Mouse (Mus musculus) activated CD4-positive, CD25-positive, alpha-beta regulatory T cell, adult 4 months (primary cell): ENCODE measurements around the gene Gna13. TPM values are rescaled to one million over a fixed set of nuclear protein-coding genes. Genes with fewer than 3 reads are reported as not detected.

Source experiments
- ATAC-seq: one replicate; pipeline ENCODE4 v1.8.0; 2017
- polyA plus RNA-seq, 2 experiments: library from polyadenylated mRNA; unstranded; fragments of 100-300 nt; shearing (Covaris generic); gene quantifications; one replicate each; pipeline ENCODE4 v1.2.1; 2017

Gene Gna13
- polyA plus RNA-seq, 2 experiments from 2014 or later, result 56.6 to 64.4 TPM

DNA sequence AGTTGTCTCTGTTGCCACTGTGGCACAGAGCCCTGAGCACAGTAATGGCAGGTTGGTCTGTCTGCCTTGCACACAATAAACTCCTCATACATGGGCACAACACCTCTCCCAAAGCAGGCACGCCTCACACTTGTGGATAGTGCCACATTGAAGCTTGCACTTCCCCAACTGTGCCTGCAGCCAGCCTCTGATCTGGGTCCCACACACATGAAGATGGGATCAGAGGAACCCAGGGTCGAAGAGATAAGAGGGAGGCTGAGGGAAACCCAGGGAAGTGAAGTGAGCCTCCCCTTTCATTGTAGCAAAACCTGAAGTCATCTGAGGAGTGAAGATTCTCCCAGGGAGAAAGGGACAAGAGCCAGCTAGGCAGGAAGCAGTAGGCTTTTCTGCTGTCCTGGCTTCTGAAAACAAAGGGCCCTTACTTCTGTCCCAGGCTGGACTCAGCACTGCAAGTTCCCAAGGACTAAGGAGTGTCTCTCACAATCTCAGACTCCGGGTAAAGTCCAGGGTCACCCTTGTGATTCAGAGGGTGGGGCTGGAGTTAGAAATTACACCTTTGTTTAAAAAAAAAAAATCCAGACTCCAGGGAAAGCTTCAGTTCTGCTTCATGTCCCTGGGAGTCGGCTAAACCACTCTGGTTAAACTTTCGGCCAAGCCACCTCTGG lies 12.8 kb upstream of the Gna13 start:
- no peak for ATAC-seq

DNA sequence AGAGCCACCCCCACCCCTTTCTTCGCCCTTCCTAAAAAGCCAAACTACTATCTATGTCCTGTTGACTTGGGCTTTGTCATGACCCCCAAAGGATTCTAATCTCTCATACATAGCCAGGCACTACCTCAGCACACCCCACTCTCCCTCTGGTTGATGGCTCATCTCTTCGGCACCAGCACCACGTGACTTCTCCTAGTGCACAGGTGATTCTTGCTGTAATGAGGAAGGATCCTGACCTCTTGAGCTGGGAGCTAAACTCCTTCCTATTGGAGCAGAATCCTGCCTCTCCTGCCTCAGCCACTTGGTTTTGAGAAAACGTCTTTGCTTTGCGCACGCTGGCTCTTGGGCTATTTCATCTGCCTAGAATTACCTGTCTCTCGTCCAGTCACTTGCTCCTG lies 12.3 kb upstream of the Gna13 start:
- ATAC-seq, result no peak

DNA sequence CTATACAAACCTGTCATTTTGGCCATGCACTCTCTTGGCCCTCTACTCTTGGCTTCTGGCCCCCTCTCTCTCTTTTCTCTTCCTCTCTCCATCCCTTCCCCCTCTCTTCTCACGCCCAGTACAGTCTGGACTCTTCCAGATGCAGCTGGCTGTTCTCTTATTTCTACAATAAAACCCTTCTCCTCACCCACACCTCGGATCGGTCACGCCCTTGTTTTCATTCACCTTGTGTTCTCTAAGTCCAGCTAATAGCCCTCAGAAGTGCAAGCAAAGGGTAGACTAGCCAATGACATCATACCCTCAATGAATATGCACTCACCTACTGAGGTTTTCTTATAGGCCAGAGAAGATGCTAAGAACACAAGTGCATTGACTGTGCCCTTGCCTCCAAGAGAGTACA lies 11.1 kb upstream of the Gna13 start:
- no peak for ATAC-seq

DNA sequence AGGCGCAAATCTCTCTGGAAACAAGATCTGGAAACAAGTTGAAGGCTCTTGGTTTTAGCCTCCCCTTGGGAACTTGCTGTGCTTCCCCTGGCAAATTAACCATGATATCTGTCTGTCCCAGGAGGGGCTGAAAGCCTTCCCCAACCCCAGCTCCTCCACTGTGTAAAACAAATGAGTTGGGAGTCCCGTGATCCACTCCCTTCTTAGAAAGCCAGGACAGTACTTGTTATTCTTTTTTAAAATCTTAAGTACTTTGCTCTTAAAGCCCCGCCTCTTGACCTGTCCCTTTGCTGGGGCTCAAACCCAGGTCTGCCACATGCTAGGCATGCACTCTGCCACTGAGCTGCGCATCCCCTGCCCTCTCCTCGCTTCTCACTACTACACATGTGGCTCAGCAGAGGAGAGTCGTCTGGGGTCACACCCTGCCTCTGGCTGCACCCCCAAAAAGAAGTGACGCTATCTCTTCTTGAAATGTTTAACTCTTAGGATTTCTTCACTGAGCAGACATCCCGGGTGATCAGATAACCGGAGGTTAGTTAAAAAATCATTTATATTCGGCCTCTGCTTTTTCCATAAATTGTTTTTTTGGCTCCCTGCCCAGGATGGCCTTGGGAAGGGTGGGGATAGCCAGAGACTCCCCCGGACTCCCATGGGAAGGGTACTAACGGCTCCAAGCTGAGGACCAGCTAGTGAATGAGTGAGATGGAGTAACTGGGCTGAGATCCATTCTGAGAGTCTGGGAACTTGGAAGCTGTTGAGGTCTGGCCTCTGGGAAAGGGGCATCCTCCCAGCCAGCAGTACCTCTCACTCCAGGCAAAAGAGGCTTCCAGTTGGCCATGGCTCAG lies 9.0 kb upstream of the Gna13 start:
- no peak for ATAC-seq

DNA sequence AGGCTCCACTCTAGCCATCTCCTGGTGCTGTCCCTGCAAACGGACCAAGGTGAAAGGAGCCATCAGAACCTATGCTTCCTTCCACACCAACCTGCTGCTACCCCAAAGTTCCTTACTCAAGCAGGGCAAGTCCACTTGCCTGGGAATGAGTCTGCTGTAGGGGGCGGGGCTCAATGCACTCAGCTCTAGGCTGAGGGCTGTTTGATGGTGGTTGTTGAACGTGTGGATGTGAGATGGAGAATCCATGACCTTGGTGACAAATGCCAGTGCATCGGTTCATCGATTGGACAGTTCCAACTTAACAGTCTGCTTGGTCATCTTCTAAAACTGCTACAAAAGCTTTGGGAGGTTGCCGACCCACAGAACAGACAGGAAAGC lies 8.4 kb upstream of the Gna13 start:
- ATAC-seq, result no peak

DNA sequence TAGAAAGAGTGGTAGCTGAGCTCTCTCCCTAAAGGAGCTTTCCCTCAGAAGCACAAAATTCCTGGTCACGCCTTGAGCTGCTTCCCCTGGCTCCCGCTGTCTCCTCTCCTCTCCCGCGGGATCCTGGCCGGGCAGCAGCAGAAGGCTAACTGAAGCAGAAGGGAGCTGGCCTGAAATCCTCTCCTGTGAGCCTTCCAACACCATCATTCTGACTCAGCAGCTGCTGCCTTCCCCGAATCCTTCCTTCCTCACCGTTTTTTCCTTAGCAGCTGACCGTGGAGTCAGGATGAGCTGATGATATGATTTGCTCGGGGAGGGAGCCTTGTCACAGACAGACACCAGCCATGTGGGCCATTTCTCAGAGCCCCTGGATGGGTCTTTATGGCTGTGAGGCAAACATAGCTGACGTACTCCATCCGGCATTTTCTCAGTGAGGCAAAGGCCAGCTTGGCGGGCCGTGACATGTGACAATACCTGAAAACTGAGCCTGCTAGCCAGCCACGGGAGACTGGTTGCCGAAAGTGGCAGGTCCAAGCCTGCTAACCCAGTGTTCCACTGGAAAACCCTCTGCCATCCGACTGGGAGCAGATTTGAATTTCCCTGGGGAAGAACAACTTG lies 6.8 kb upstream of the Gna13 start:
- no peak for ATAC-seq

DNA sequence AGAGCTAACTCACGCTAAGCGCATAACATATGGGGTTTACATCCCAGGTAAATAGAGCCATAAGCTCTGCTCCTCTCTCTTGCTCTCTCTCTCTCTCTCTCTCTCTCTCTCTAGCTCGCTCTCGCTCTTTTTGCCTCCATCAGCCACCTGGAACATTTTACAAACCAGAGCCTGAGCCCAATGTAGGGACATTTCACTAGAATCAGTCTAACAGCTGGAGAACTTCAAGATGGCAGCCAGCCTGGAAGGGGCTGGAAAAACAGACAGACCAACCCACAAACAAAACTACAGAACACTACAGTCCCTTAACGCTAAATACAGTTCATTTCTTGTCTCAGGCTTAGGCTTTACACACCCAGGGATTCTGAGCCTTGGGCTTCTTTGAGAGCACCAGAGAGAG lies 5.5 kb upstream of the Gna13 start:
- ATAC-seq, result no peak

DNA sequence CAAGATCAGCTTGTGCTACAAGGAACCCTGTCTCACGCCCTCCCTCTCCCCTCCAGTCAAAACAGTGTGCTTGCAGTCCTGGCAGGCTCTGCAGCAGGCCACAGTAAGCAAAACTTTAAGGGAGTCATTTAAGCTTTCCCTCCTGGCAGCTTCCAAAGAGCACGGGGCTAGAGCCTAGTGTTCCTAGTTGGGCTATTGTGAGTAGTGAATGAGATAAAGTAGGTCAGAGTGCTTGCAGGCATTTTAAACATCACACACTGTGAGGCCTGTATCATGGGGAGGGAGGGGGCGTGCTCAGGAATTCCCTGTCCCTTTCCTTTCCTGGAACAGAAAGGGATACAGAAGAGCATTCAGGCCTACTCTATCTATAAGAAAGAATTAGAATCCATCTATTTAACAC lies 4.1 kb upstream of the Gna13 start:
- ATAC-seq, result no peak

DNA sequence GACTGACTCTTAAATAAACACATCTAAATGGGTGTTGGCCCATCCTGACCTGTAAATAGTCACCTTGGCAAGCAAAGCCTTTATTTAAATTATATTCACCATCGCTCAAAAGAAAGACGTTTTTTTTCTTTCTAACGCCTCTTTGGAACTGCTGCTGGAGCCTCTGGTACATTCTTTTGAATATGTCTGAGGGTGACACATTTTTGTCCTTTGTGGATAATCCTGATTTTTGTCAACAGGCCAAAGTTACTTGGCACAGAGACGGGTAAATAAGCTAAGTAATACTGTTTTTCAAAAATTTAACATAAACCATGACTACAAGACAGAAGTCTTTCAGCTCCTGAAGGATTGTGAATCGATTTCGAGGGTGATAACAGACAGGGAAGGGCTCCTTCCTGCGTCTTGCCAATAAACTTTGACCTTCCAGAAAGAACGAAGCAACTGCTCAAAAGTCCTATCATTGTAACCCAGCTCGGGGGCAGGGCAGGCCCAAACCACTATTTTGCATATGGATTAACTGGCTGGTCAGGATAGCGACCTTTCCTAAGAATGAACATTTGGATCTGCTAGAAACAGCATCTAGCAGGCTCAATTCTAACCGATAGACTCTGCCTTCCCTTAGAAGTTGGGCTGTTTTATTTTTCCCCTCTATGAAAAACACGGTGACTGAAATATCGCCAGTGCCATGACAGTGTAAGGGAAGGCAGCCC lies 3.4 kb upstream of the Gna13 start:
- ATAC-seq, result no peak

DNA sequence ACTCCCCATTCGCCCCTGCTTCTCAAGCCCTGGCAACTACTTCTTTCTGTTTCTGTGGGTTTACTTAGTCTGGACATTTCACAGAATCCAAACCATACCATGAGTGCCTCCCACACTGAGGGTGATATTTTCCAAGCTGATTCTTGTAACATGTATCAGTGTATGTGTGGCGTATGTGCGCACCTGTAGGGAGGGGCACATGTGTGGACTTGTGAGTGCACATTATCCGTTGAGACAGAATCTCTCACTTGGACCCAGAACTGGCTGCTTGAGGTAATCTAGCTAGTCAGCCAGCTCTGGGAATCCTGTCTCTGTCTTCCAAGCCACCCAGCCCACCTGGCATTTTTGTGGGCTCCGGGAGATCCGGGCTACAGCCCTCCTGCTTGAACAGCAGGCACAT lies 2.5 kb upstream of the Gna13 start:
- no peak for ATAC-seq

DNA sequence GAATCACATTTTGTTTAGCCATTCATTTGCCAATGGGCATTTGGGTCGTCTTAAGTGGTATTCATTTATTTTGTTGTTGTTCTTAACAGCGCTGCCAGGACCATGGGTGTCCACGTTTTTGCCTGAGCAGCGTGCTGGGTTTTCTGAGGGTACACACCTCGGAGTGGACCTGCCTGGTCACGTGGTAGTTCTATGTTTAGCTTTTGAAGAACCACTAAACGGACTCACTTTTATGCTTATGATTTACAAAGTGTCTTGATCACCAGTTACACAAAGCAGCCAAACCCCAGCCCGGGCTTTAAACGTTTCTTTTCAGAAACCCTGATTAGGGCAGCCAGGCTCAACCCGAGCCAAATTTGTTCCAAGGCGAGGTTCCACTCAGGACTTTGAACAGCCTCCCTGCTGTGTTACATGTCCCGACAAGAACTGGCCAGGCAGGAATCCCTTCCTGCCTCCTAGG lies 2.0 kb upstream of the Gna13 start:
- ATAC-seq, result no peak

DNA sequence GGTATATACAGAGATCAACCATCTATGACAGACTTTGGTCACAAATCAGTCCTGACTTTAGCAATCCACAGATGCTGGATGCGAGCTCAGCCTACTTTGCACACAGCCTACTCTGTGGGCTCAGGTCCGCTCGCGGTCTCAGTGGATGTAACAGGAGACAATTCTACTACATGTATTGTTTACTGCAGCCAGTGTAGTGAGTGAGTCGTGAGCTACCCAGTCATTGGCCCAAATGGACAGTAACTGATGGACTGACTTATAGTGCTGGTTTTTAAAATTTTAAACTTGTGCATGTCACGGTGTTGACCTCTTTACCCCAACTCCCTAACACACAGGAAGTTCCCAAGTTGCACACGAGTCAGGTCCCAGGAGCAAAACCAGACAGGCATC lies 1.4 kb upstream of the Gna13 start:
- no peak for ATAC-seq

DNA sequence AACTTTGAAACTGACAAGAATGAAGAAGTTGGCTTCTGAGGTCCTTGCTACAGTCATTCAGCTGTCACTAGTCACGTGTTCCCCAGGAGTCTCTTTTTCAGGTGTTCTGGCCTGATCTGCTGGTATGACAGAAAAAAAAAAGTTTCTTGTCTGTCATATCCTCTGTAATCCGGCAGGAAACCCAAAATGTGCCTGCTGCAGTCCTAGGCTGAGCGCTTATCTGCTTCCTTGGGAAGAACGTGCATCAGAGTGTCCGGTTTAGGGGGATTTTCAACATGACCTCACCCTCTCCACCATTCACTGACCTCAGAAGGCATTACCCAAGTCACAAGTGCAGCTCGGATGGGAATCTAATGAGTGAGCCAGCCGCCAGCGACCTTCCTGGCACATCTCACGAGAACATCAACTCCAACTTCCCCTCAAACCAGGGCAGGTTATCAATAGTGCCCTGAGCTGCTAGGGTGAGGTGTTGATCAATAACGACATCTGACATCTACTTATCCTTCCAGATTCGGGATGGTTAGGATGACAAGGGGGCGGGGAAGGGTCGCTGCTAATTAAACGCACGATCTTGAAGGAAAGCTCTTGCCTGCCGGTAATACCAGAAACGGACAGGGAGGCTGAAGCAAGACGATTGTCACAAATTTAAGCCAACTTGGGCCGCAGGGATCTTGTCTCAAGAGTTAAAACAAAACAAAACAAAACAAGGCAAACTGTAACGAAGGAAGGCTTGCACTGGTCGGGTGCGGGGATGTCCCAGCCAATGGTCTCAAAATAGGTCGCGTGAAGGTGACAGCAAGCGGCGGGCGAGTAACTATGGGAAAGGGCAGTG lies 784 bp upstream of the Gna13 start:
- peak; percentile 37 for ATAC-seq

DNA sequence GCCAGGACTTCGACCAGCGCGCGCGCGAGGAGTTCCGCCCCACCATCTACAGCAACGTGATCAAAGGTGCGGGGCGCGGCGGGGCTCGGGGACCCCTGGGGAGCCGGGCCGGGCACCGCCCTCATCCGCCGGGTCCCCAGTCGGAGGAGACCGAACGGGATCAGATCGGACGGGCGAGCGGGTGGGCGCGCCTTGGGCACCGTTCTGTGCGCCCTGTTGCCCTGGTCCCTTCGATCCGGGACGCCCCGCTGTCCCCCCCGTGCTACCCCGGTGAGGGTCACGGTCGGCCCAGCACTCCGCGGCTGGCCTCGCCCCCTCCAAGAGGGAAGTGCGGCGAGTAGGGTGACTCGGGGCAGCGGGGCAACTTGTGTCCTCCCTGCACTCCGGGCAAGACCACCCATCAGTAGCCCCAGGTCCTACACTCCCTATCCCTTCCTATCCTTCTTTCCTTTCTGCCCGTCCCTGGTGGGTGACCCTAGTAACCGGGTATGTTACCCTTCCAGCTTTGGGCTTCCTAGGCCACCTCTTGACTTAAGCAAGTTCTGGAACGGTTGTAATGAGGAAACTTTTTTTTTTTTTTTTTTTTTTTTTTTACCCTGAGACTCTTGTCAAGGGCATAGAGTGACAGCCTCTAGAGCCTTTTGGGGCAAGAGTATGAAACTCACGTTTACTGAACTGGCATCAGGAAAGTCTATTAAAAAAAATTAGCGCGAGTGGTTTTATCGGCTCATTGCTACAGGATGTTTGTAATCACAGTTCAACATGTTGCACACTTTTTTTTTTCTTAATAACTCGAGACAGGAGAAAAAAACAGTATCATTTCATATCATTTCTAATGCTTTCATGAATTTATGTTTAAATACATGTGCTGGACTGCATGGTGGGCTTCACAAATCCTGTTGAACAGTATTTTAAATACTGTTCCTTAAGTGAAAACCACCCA lies 831 bp downstream of the Gna13 start:
- ATAC-seq, result peak; percentile 13

DNA sequence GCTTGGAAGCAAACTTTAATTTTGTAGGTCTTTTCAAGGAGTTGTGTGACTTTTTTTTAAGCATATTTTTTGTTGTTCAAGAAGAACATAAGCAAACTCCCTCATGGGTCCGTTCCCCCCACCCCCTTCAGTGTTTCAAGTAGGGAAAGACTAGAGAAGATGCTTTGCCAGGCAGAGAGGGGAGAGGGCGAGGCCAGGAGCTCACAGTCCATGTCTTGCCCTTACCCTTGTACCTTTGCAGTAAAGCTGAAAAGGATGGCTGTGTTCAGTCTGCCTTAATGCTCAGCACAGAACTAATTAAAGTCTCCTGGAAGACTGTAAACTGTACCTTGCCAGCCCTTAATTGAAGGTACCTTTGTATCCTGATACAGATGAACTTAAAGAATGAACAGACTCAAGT lies 1.7 kb downstream of the Gna13 start:
- no peak for ATAC-seq

DNA sequence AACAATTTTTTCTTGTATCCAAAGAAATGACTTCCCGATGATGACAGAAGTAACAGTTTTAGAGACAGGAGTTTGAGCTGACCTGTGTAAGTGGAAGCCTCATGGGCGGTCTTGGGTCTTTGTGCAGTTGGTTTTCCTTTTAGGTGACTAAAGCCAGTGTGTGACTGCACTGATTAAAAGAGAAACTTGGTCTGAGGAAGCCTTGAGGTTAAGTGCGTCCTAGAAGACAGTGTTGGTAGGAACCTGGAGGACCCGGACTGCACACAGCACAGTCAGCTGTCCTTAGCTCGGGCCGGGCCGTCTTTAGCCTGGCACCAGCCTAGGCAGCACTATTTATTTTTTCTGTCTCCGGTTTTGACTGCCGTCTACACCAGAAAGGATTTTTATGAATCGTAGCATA lies 2.2 kb downstream of the Gna13 start:
- ATAC-seq, result no peak

DNA sequence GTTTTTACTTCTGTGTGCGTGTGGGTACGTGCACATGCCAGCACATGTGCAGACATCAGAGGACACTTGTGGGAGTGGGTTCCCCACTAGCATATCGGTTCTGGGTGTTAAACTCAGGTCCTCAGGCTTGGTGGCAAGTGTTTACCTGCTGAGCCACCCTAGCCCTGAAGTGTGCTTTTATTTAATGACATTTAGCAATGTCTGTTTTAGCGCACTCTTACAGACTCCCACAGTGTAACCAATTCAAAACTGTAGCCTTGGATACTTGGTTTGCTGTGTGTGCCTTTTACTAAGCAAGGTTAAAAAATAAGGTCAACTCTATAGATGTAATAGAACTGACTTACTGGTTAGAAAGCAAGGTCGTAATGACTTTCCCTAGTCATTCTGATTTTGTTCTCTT lies 3.2 kb downstream of the Gna13 start:
- no peak for ATAC-seq

DNA sequence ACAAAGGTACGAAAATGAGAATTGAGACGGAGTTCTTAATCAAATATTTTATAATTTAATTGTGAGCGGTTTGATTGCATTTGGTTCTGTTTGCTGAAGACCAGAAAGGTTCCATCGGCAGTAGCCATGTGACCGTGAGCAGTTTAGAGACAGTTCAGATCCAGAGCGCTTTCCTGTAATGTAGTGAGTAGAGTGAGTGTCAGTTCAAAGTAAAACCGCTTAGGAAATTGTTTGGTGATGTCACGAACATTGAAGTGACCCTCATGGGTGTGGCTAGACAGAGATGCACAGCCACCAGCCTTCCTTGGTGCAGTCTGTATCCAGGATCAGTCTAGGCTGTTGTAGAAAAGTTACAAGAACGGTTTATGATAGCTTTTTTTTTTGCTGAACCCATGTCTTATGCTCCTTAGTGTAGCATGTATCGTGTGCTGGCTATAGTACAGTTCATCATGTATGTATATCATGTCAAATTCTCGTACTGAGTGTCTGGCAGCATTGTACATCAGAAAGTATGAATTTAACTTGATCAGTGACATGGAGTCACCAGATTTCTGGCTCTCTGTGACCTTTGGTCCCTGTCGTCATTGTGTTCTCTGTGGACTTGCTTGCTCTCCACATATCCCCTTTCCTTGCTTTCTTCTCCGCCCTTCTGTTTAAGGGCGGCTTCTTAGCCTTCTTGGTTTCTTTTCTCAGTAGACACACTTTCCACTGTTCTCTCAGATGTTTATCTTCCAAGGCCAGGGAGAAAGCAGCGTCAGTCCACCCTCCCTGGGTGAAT lies 4.4 kb downstream of the Gna13 start:
- no peak for ATAC-seq

DNA sequence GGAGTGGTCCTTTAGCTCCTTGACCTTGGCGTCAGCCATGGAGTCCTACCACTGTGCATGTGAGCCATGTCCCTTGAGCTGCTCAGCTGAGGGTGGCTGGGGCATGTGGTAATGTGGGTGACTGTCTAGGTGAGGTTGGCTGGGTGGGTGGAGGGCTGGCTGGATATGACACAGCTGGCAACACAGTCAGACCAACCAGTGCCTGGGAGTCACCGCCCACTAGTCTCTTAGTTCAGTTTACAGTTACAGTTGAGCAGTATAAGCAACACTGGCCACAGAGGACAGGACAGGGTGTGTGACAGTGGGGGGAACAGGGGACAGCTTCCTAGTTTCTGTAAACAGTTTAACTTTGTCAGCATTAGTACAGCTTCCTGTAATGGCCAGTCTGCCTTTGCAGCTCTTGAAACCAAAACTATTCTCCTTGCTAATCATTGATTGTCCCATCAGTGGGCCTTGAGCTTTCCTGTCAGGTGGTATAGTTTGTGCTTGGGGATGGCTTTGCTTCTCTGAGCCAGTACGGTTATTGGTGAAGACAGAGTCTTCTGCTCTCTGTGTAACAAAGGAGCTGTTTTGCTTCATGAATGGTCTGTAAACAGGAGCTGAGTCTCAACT lies 6.5 kb downstream of the Gna13 start:
- peak; percentile 62 for ATAC-seq

DNA sequence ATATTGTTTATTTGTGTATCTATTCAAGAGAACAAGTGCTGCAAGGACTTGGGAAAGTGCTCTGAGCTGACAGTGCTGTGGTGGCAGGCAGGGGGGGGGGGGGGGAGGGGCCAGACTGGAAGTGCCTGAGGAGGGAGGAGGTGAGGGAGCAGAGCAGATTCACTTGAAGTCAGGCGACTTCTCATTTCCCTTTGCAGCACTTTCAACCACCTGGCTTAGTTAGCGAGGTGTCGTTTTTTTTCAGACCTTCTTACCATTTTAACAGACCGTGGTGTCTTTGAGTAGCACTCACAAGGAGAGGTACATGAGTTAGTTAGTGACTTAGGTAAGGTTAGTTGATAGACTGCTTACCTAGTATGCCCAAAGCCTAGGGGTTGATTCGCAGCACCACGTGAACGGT lies 12.8 kb downstream of the Gna13 start:
- peak; percentile 75 for ATAC-seq
